In the genomic region with DNA sequence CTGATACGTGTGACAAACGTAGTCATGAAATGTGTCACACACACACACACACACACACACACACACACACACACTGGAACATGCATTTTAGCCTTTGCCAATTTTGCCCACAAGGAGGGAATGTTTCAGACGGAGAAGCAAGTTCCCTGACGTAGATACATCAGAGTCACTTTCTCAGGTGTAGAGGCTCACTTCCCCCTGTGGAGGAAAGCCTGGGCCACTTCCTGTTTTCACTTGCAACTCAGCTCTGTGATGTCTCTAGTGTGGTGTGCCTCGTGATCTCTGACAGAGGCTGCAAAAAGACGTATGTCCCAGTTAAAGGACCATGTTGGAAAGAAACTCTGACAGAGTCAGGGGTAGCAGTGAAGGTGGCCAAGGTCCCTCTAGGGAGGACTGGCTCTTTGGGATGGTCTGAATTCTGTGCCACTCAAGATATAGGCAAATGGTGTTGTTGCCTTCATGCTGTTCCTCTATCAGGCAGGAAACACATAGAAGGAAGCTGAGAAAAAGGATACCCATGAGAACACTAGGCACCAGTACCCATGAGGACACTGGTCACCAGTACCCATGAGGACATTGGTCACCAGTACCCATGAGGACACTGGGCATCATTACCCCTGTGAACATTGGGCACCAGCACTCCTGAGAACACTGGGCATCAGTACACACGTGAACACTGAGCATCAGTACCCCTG, we compare ENCODE assay signal across 12 mouse cellular contexts. TPM values are rescaled to one million over a fixed set of nuclear protein-coding genes. Genes with fewer than 3 reads are reported as not detected.
DNase-seq lines count a peak whose midpoint lies in the region; ATAC-seq and TF ChIP-seq lines count a peak whose summit lies in the region.
"Had no signal": no experiment of that assay in that cellular context is flagged by ENCODE, and none has a peak within 500 bp of the region (broad histone marks: within the 10 kb centered on the region; RNA-seq: fewer than 3 reads in every experiment).

No protein-coding gene starts in this region.

- WGBS in liver, postnatal 0 days (ENCODE audit: insufficient replicate concordance) = 47% methylated on average over 7 of the region's 7 CpGs
- 82% methylated on average over 7 of the region's 7 CpGs for WGBS in small intestine, adult 2 months

- no peak overlapping the region for H3K4me2 ChIP-seq in liver, postnatal 0 days (ENCODE audit: low read depth, low read length)
- H3K4me2 ChIP-seq: limb, embryonic 13.5 days had no signal

- peak overlapping the region; percentile 34; the same call in 1 of the 2 replicates for H3K27ac ChIP-seq in liver, postnatal 0 days (ENCODE audit: low read depth)
- peak overlapping the region; percentile 64 for H3K27ac ChIP-seq in small intestine, adult 2 months (ENCODE audit: insufficient read depth, low read depth, low read length)
- H3K27ac ChIP-seq: hindbrain, embryonic 10.5 days; limb, embryonic 13.5 days had no signal

- peak; percentile 44 for ATAC-seq in liver, postnatal 0 days

- no peak overlapping the region for H3K9ac ChIP-seq in liver, postnatal 0 days (replicated peaks)
- H3K9ac ChIP-seq: limb, embryonic 13.5 days had no signal

- H3K27me3 ChIP-seq in liver, postnatal 0 days (ENCODE audit: insufficient read depth, low read length) = 0 out of 2 replicates have a peak, but pooled peaks cover 2% of the 10 kb centered on the region
- H3K27me3 ChIP-seq in small intestine, adult 2 months (ENCODE audit: control insufficient read depth, insufficient read depth, low read length) = no peaks in the 10 kb centered on the region
- H3K27me3 ChIP-seq: limb, embryonic 13.5 days had no signal

- no peaks in the 10 kb centered on the region for H3K9me3 ChIP-seq in liver, postnatal 0 days (ENCODE audit: low read length)
- H3K9me3 ChIP-seq: hindbrain, embryonic 10.5 days; limb, embryonic 13.5 days had no signal

- TF ChIP-seq CTCF in liver, postnatal 0 days (IDR thresholded peaks at IDR 0.05; ENCODE audit: low read depth) = no peak
- no peak for TF ChIP-seq CTCF in small intestine, adult 2 months (IDR thresholded peaks at IDR 0.05; ENCODE audit: extremely low read depth, insufficient read length, insufficient replicate concordance, low read depth, low read length)

- H3K4me1 ChIP-seq in liver, postnatal 0 days (ENCODE audit: insufficient read depth) = no peaks in the 10 kb centered on the region
- H3K4me1 ChIP-seq in small intestine, adult 2 months (ENCODE audit: control insufficient read depth, insufficient read depth, insufficient read length, low read length) = peaks cover 15% of the 10 kb centered on the region; the same call in 1 of the 2 replicates
- H3K4me1 ChIP-seq: limb, embryonic 13.5 days had no signal

- TF ChIP-seq POLR2A in small intestine, adult 2 months (IDR thresholded peaks at IDR 0.05; ENCODE audit: low read depth, low read length) = no peak

- no peak for TF ChIP-seq EP300 in liver, postnatal 0 days (IDR thresholded peaks at IDR 0.05; ENCODE audit: low read depth)

- DNase-seq in liver, postnatal 0 days = peak; percentile 34
- no peak for DNase-seq in liver
- DNase-seq in induced T-regulatory cell, adult 2 months (ENCODE audit: low read depth) = peak; percentile 93
- DNase-seq in thymus, postnatal 36 days = peak; percentile 76 to 86
- no peak for DNase-seq in adrenal gland, postnatal 10 days
- DNase-seq in kidney, adult 9 months = no peak
- no peak for DNase-seq in layer of hippocampus, postnatal 10 days (ENCODE audit: low spot score in 2 of 2)
- DNase-seq: cerebellum, adult 9-10 months; kidney, postnatal 10 days had no signal

- no peak overlapping the region for H3K4me3 ChIP-seq in liver, postnatal 0 days (ENCODE audit: low read depth, low read length)
- no peak overlapping the region for H3K4me3 ChIP-seq in small intestine, adult 2 months (ENCODE audit: low read depth, low read length)
- H3K4me3 ChIP-seq: hindbrain, embryonic 10.5 days; limb, embryonic 13.5 days had no signal

- no peaks in the 10 kb centered on the region for H3K36me3 ChIP-seq in liver, postnatal 0 days (replicated peaks; ENCODE audit: insufficient read depth, low read length)
- no peaks in the 10 kb centered on the region for H3K36me3 ChIP-seq in small intestine, adult 2 months (ENCODE audit: control insufficient read depth, insufficient read depth, low read length)
- H3K36me3 ChIP-seq: hindbrain, embryonic 10.5 days; limb, embryonic 13.5 days had no signal

RNA-seq across cellular contexts. Expression of a gene that starts 24.5 kb away (rescaled TPM):
- 2.6 and 2.8 TPM in 2 replicates for polyA plus RNA-seq in liver, postnatal 0 days (2015; fragmentation: Nextera tagmentation; extraction: Ambion mirVana)
- 8.9 and 25.9 TPM in 2 replicates for polyA plus RNA-seq in small intestine, adult 2 months (2012; rRNA removed)
- 10 to 100 TPM; 19.2 to 24.9 TPM for total RNA-seq in adrenal gland, postnatal 10 days (2021)
- total RNA-seq in layer of hippocampus, postnatal 10 days (2021) = 10 to 100 TPM; 13.3 to 13.5 TPM

RNA-seq across cellular contexts. Expression of a gene that starts 41.8 kb away (rescaled TPM):
- polyA plus RNA-seq in liver, postnatal 0 days (2015; fragmentation: Nextera tagmentation; extraction: Ambion mirVana) = 28.0 and 30.2 TPM in 2 replicates
- polyA plus RNA-seq in small intestine, adult 2 months (2012; rRNA removed) = 2.4 and 6.7 TPM in 2 replicates
- total RNA-seq in adrenal gland, postnatal 10 days (2021) = 100 to 1,000 TPM; 141 to 155 TPM
- 10 to 100 TPM; 29.1 to 34.5 TPM for total RNA-seq in layer of hippocampus, postnatal 10 days (2021)

Comparison
In these comparisons a context has a peak if more than half of its experiments do, and no peak if none do; other contexts are left out.
1. DNase-seq: peak in liver, postnatal 0 days (single experiment), induced T-regulatory cell, adult 2 months (single experiment) and thymus, postnatal 36 days (2 of 2); none in liver (single experiment), adrenal gland, postnatal 10 days (single experiment), kidney, adult 9 months (single experiment) and layer of hippocampus, postnatal 10 days (0 of 2).
2. RNA of a gene that starts 41.8 kb away (total RNA-seq): 141 to 155 TPM in adrenal gland, postnatal 10 days; 29.1 to 34.5 TPM in layer of hippocampus, postnatal 10 days; every median in the first group is over 4 times any median in the second.